12 mouse cellular contexts compared by ENCODE assay signal in the genomic region with DNA sequence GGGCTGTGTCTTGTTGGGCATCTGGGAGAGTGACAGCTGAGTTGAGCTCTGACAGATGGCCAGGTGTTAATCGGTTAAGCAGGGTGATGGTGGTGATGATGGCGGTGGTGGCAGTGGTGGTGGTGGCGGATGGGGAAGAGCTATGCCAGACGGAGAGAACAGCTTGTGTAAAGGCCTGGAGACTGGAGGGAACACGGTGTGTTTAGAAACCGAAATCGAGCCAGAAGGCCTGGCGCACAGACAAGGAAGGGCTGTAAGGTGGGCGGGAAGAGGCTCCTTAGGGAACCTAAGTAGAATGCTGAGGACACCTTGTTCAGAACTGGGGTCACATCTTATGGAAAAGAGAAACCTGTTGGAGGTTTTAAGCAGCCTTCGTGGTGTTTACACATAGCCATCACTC.
DNase-seq lines count a peak whose midpoint lies in the region; ATAC-seq lines count a peak whose summit lies in the region.
"Had no signal": no experiment of that assay in that cellular context is flagged by ENCODE, and none has a peak within 500 bp of the region (broad histone marks: within the 10 kb centered on the region; RNA-seq: fewer than 3 reads in every experiment).

No protein-coding gene starts in this region.

- H3K27me3 ChIP-seq in forebrain, embryonic 13.5 days: no peaks in the 10 kb centered on the region
- no peaks in the 10 kb centered on the region for H3K27me3 ChIP-seq in forebrain, embryonic 10.5 days (ENCODE audit: poor library complexity, severe bottlenecking)
- H3K27me3 ChIP-seq in midbrain, embryonic 10.5 days (ENCODE audit: low read depth, poor library complexity, severe bottlenecking): no peaks in the 10 kb centered on the region
- H3K27me3 ChIP-seq: liver, embryonic 12.5 days had no signal

- no peaks in the 10 kb centered on the region for H3K36me3 ChIP-seq in forebrain, embryonic 13.5 days (ENCODE audit: poor library complexity, severe bottlenecking)
- H3K36me3 ChIP-seq in forebrain, embryonic 10.5 days (replicated peaks): no peaks in the 10 kb centered on the region
- H3K36me3 ChIP-seq in midbrain, embryonic 10.5 days: no peaks in the 10 kb centered on the region
- H3K36me3 ChIP-seq: G1E; liver, embryonic 12.5 days had no signal

- no peak for DNase-seq in forebrain, embryonic 10.5 days (ENCODE audit: extremely low spot score, low spot score)
- DNase-seq in left cerebral cortex, adult 11 months (ENCODE audit: low spot score): peak; percentile 64
- peak; percentile 55 for DNase-seq in right cerebral cortex, postnatal 4 days
- no peak for DNase-seq in gastrocnemius, adult 18-20 months (ENCODE audit: low spot score)
- no peak for DNase-seq in thymus, postnatal 14 days
- DNase-seq in midbrain, embryonic 10.5 days (ENCODE audit: low spot score): no peak
- DNase-seq: kidney, adult 8-10 months had no signal

- H3K27ac ChIP-seq in forebrain, embryonic 13.5 days: no peak overlapping the region
- no peak overlapping the region for H3K27ac ChIP-seq in forebrain, embryonic 10.5 days
- no peak overlapping the region for H3K27ac ChIP-seq in midbrain, embryonic 10.5 days (replicated peaks)
- H3K27ac ChIP-seq: liver, embryonic 12.5 days; macrophage had no signal

- no peaks in the 10 kb centered on the region for H3K4me1 ChIP-seq in forebrain, embryonic 13.5 days
- H3K4me1 ChIP-seq in forebrain, embryonic 10.5 days: no peaks in the 10 kb centered on the region
- no peaks in the 10 kb centered on the region for H3K4me1 ChIP-seq in midbrain, embryonic 10.5 days
- H3K4me1 ChIP-seq: liver, embryonic 12.5 days had no signal

- 76% methylated on average over 10 of the region's 10 CpGs for WGBS in forebrain, embryonic 13.5 days
- 97% methylated on average over 10 of the region's 10 CpGs for WGBS in forebrain, embryonic 10.5 days
- WGBS in midbrain, embryonic 10.5 days: 85% methylated on average over 10 of the region's 10 CpGs

- H3K9me3 ChIP-seq in forebrain, embryonic 13.5 days (replicated peaks): no peaks in the 10 kb centered on the region
- H3K9me3 ChIP-seq in forebrain, embryonic 10.5 days: no peaks in the 10 kb centered on the region
- no peaks in the 10 kb centered on the region for H3K9me3 ChIP-seq in midbrain, embryonic 10.5 days (replicated peaks)
- H3K9me3 ChIP-seq: liver, embryonic 12.5 days had no signal

- H3K4me2 ChIP-seq in forebrain, embryonic 13.5 days: no peak overlapping the region
- H3K4me2 ChIP-seq: liver, embryonic 12.5 days had no signal

- ATAC-seq in forebrain, embryonic 13.5 days: peak; percentile 45; the same call in 1 of the 2 replicates
- peak; percentile 75 for ATAC-seq in frontal cortex, adult (ENCODE audit: low TSS enrichment)
- ATAC-seq: liver, embryonic 12.5 days had no signal

- no peak overlapping the region for H3K9ac ChIP-seq in forebrain, embryonic 13.5 days
- H3K9ac ChIP-seq: liver, embryonic 12.5 days had no signal

- H3K4me3 ChIP-seq in forebrain, embryonic 13.5 days: no peak overlapping the region
- H3K4me3 ChIP-seq in forebrain, embryonic 10.5 days: no peak overlapping the region
- H3K4me3 ChIP-seq in midbrain, embryonic 10.5 days: no peak overlapping the region
- H3K4me3 ChIP-seq: liver, embryonic 12.5 days had no signal

Comparison
In these comparisons a context has a peak if more than half of its experiments do, and no peak if none do; other contexts are left out.
1. DNase-seq: peak in left cerebral cortex, adult 11 months (single experiment) and right cerebral cortex, postnatal 4 days (single experiment); none in forebrain, embryonic 10.5 days (single experiment), gastrocnemius, adult 18-20 months (single experiment), thymus, postnatal 14 days (single experiment) and midbrain, embryonic 10.5 days (single experiment).